Mouse (Mus musculus): ENCODE results near the gene Med15. TPM values are rescaled to one million over a fixed set of nuclear protein-coding genes. Genes with fewer than 3 reads are reported as not detected.
A peak's percentile ranks its signal among the peaks of the same experiment; 100 is the strongest.

The Med15 gene
- polyA plus RNA-seq, 1 experiment from 2014 or later, result 11.6 TPM

- Histone ChIP-seq H3K4me3 (ENCODE audit: low read depth, low read length) (peak overlapping the region; percentile 88), H3K4me2 (ENCODE audit: low read depth, low read length) (peak overlapping the region; percentile 90), H3K27ac (ENCODE audit: low read depth) (peak overlapping the region; percentile 93), H3K9me3 (ENCODE audit: low read length) (no peaks in the 10 kb centered on the region), H3K9ac (replicated peaks) (peak overlapping the region; percentile 90), H3K4me1 (ENCODE audit: insufficient read depth) (peaks cover 24% of the 10 kb centered on the region), H3K36me3 (replicated peaks; ENCODE audit: insufficient read depth, low read length) (no peaks in the 10 kb centered on the region), H3K27me3 (ENCODE audit: insufficient read depth, low read length) (no peaks in the 10 kb centered on the region)
- TF ChIP-seq CTCF (IDR thresholded peaks at IDR 0.05; ENCODE audit: low read depth) (no peak), EP300 (IDR thresholded peaks at IDR 0.05; ENCODE audit: low read depth) (no peak)
- DNase-seq (no peak), ATAC-seq (no peak)
- WGBS (ENCODE audit: insufficient replicate concordance), result 47% methylated on average over 9 of the region's 9 CpGs
Measured at GRCm38 (mm10) chr16:17721114-17721808, 11.4 kb downstream of the Med15 start.

- no peak for ATAC-seq
- TF ChIP-seq EP300 (IDR thresholded peaks at IDR 0.05; ENCODE audit: low read depth) (no peak), CTCF (IDR thresholded peaks at IDR 0.05; ENCODE audit: low read depth) (no peak)
- Histone ChIP-seq H3K4me1 (ENCODE audit: insufficient read depth) (peaks cover 26% of the 10 kb centered on the region), H3K4me3 (ENCODE audit: low read depth, low read length) (no peak overlapping the region), H3K27ac (ENCODE audit: low read depth) (no peak overlapping the region), H3K27me3 (ENCODE audit: insufficient read depth, low read length) (no peaks in the 10 kb centered on the region), H3K9me3 (ENCODE audit: low read length) (no peaks in the 10 kb centered on the region), H3K36me3 (replicated peaks; ENCODE audit: insufficient read depth, low read length) (0 out of 2 replicates have a peak, but pooled peaks cover 5% of the 10 kb centered on the region), H3K9ac (replicated peaks) (no peak overlapping the region; the same call in 1 of the 2 replicates), H3K4me2 (ENCODE audit: low read depth, low read length) (no peak overlapping the region)
- WGBS (ENCODE audit: insufficient replicate concordance), result 64% methylated on average over 1 of the region's 1 CpGs
- DNase-seq, result no peak
Measured at GRCm38 (mm10) chr16:17717791-17718190, 14.9 kb downstream of the Med15 start.

GRCm38 (mm10) chr16:17707541-17707940, 25.1 kb downstream of the Med15 start:
- DNase-seq (no peak), ATAC-seq (no peak)
- H3K9me3 ChIP-seq (ENCODE audit: low read length), result no peaks in the 10 kb centered on the region
- H3K4me1 ChIP-seq (ENCODE audit: insufficient read depth), result 0 out of 2 replicates have a peak, but pooled peaks cover 3% of the 10 kb centered on the region
- no peak for TF ChIP-seq EP300 (IDR thresholded peaks at IDR 0.05; ENCODE audit: low read depth)
- no peak for TF ChIP-seq CTCF (IDR thresholded peaks at IDR 0.05; ENCODE audit: low read depth)
- H3K36me3 ChIP-seq (replicated peaks; ENCODE audit: insufficient read depth, low read length), result peaks cover 4% of the 10 kb centered on the region; the same call in 1 of the 2 replicates
- H3K4me2 ChIP-seq (ENCODE audit: low read depth, low read length), result no peak overlapping the region
- H3K27ac ChIP-seq (ENCODE audit: low read depth), result no peak overlapping the region
- 82% methylated on average over 1 of the region's 1 CpGs for WGBS (ENCODE audit: insufficient replicate concordance)
- no peaks in the 10 kb centered on the region for H3K27me3 ChIP-seq (ENCODE audit: insufficient read depth, low read length)
- no peak overlapping the region for H3K9ac ChIP-seq (replicated peaks)
- no peak overlapping the region for H3K4me3 ChIP-seq (ENCODE audit: low read depth, low read length)

GRCm38 (mm10) chr16:17701043-17701405, 31.7 kb downstream of the Med15 start:
- no peaks in the 10 kb centered on the region for H3K27me3 ChIP-seq (ENCODE audit: insufficient read depth, low read length)
- no peaks in the 10 kb centered on the region for H3K9me3 ChIP-seq (ENCODE audit: low read length)
- no peak overlapping the region for H3K27ac ChIP-seq (ENCODE audit: low read depth)
- no peak overlapping the region for H3K4me2 ChIP-seq (ENCODE audit: low read depth, low read length)
- no peak for DNase-seq
- H3K36me3 ChIP-seq (replicated peaks; ENCODE audit: insufficient read depth, low read length), result peaks cover 16% of the 10 kb centered on the region
- TF ChIP-seq CTCF (IDR thresholded peaks at IDR 0.05; ENCODE audit: low read depth), result no peak
- TF ChIP-seq EP300 (IDR thresholded peaks at IDR 0.05; ENCODE audit: low read depth), result no peak
- H3K4me1 ChIP-seq (ENCODE audit: insufficient read depth), result peaks cover 4% of the 10 kb centered on the region; the same call in 1 of the 2 replicates
- 73% methylated on average over 2 of the region's 2 CpGs for WGBS (ENCODE audit: insufficient replicate concordance)
- ATAC-seq, result no peak
- H3K4me3 ChIP-seq (ENCODE audit: low read depth, low read length), result no peak overlapping the region
- no peak overlapping the region for H3K9ac ChIP-seq (replicated peaks)

- Histone ChIP-seq H3K9me3 (ENCODE audit: low read length) (no peaks in the 10 kb centered on the region), H3K36me3 (replicated peaks; ENCODE audit: insufficient read depth, low read length) (peaks cover 19% of the 10 kb centered on the region), H3K4me3 (ENCODE audit: low read depth, low read length) (no peak overlapping the region), H3K9ac (replicated peaks) (no peak overlapping the region), H3K4me2 (ENCODE audit: low read depth, low read length) (0 out of 2 replicates have a peak overlapping the region, but pooled peaks have one; percentile 2), H3K27me3 (ENCODE audit: insufficient read depth, low read length) (no peaks in the 10 kb centered on the region), H3K27ac (ENCODE audit: low read depth) (0 out of 2 replicates have a peak overlapping the region, but pooled peaks have one; percentile 18), H3K4me1 (ENCODE audit: insufficient read depth) (peaks cover 4% of the 10 kb centered on the region; the same call in 1 of the 2 replicates)
- peak; percentile 49; the same call in 1 of the 2 replicates for ATAC-seq
- 84% methylated on average over 3 of the region's 3 CpGs for WGBS (ENCODE audit: insufficient replicate concordance)
- DNase-seq, result no peak
- no peak for TF ChIP-seq CTCF (IDR thresholded peaks at IDR 0.05; ENCODE audit: low read depth)
Measured at GRCm38 (mm10) chr16:17700386-17701042, 32.2 kb downstream of the Med15 start.

GRCm38 (mm10) chr16:17694860-17695259, 37.8 kb downstream of the Med15 start:
- 73% methylated on average over 3 of the region's 3 CpGs for WGBS (ENCODE audit: insufficient replicate concordance)

More at GRCm38 (mm10) chr16:17694860-17695259, 37.8 kb downstream of the Med15 start:
- Histone ChIP-seq H3K9ac (replicated peaks) (no peak overlapping the region), H3K9me3 (ENCODE audit: low read length) (no peaks in the 10 kb centered on the region), H3K4me1 (ENCODE audit: insufficient read depth) (no peaks in the 10 kb centered on the region), H3K4me2 (ENCODE audit: low read depth, low read length) (no peak overlapping the region), H3K36me3 (replicated peaks; ENCODE audit: insufficient read depth, low read length) (peaks cover 31% of the 10 kb centered on the region), H3K27ac (ENCODE audit: low read depth) (no peak overlapping the region), H3K4me3 (ENCODE audit: low read depth, low read length) (no peak overlapping the region), H3K27me3 (ENCODE audit: insufficient read depth, low read length) (no peaks in the 10 kb centered on the region)
- ATAC-seq (0 out of 2 replicates have a peak, but pooled peaks have one; percentile 23), DNase-seq (no peak)
- TF ChIP-seq EP300 (IDR thresholded peaks at IDR 0.05; ENCODE audit: low read depth) (no peak), CTCF (IDR thresholded peaks at IDR 0.05; ENCODE audit: low read depth) (no peak)
